18 mouse cellular contexts compared by ENCODE assay signal in the genomic region with DNA sequence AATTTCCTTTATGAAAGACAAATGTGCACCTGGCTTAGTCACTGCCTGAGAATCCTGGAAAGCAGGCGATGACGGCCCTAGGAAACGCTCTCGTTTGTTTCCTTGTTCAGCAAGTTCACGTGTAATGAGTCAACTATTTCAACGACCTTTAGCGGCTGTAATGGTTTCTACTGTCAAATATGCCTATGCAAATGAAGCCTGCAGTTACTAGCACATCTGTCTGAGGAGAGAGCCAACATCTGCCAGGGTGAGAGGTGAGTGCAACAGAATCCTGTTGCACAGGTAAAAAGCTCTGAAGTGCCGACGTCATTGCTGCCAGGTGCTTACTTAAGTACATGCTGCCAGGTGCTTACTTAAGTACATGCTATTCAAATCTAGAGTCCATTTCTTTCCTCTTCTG.
DNase-seq lines count a peak whose midpoint lies in the region; ATAC-seq lines count a peak whose summit lies in the region.
"Had no signal": no experiment of that assay in that cellular context is flagged by ENCODE, and none has a peak within 500 bp of the region (broad histone marks: within the 10 kb centered on the region; RNA-seq: fewer than 3 reads in every experiment).

No protein-coding gene starts in this region.

- peak; percentile 49 for DNase-seq in heart, adult 11 months
- DNase-seq in heart, postnatal 25 days (ENCODE audit: low spot score), result no peak
- peak; percentile 11 to 24 for DNase-seq in kidney, postnatal 36 days
- no peak for DNase-seq in kidney, adult 11 months
- DNase-seq in testis, postnatal 10 days (ENCODE audit: low spot score), result peak; percentile 25
- DNase-seq in testis, postnatal 14 days (ENCODE audit: low spot score), result no peak
- peak; percentile 7 for DNase-seq in fat pad, adult 2 months (ENCODE audit: extremely low read depth, low read depth, low spot score)
- DNase-seq: adrenal gland, postnatal 14 days; cerebellum, adult 11-12 months; cerebellum, adult 9-10 months; cerebellum, postnatal 36 days; gastrocnemius, postnatal 36 days; heart, adult 18-20 months; heart, postnatal 10 days had no signal

- intact Hi-C loops in heart, postnatal 25 days (cut with DNase I), result no loop called here

- ATAC-seq in erythroid progenitor cell, adult 5-6 weeks (replicated peaks; ENCODE audit: low FRiP score, poor library complexity, severe bottlenecking), result no peak
- ATAC-seq: activated CD4-positive, CD25-positive, alpha-beta regulatory T cell, adult 4 months; forebrain, embryonic 14.5 days; Patski had no signal

Comparison
In these comparisons a context has a peak if more than half of its experiments do, and no peak if none do; other contexts are left out.
1. DNase-seq: peak in heart, adult 11 months (single experiment), kidney, postnatal 36 days (2 of 2), testis, postnatal 10 days (single experiment) and fat pad, adult 2 months (single experiment); none in heart, postnatal 25 days (single experiment), kidney, adult 11 months (single experiment) and testis, postnatal 14 days (single experiment).